ENCODE assay signal across 1 mouse cellular context in the genomic region with DNA sequence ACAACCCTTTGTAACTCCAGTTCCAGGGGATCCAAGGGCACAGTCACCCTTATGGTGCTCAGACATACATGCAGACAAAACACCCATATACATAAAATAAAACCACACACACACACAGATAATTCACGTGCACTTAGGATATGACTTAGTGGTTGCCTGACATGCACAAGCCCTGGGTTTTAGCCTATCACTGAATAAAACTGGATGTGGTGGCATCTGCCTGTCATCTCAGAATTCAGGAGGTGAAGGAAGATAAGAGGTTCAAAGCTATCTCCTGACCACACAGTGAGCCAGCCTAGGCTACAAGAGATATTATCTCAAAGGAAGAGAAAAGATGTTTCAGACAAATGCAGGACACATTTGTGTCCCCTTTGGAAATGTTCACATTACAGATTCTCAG.
TF ChIP-seq lines count a peak whose summit lies in the region.

No protein-coding gene starts in this region.

TF ChIP-seq in MEL, 35 proteins besides CTCF, POLR2A, EP300 and RAD21 (continued from another document):
- TF ChIP-seq MAFK (IDR thresholded peaks at IDR 0.05; ENCODE audit: borderline replicate concordance, low read depth, low read length) (no peak), TAL1 (IDR thresholded peaks at IDR 0.05; ENCODE audit: low read length) (peak; percentile 43), BHLHE40 (IDR thresholded peaks at IDR 0.05; ENCODE audit: borderline replicate concordance, low read depth, low read length) (peak; percentile 83; the same call in 1 of the 2 replicates), HCFC1 (IDR thresholded peaks at IDR 0.05; ENCODE audit: low read depth, low read length) (no peak), ETS1 (IDR thresholded peaks at IDR 0.05; ENCODE audit: low read depth, low read length) (peak; percentile 53), MAX (IDR thresholded peaks at IDR 0.05; ENCODE audit: low read length) (no peak), CHD2 (IDR thresholded peaks at IDR 0.05; ENCODE audit: low read length) (no peak), ZC3H11A (IDR thresholded peaks at IDR 0.05; ENCODE audit: low read depth, low read length) (no peak)
TF ChIP-seq in MEL: peak in this region for 8.
